Mouse (Mus musculus): ENCODE data around the gene Pctp. TPM values are rescaled to one million over a fixed set of nuclear protein-coding genes. Genes with fewer than 3 reads are reported as not detected.

Gene Pctp
- total RNA-seq, 2 experiments from 2014 or later = 0.68 to 0.77 TPM

- DNase-seq = no peak
These were observed 3.4 kb upstream of the Pctp start for GRCm38 (mm10) chr11:90006111-90006510.

- DNase-seq = no peak
These were observed 692 bp upstream of the Pctp start for GRCm38 (mm10) chr11:90003386-90003785.

GRCm38 (mm10) chr11:90002987-90003348, 274 bp upstream of the Pctp start:
- DNase-seq = no peak

GRCm38 (mm10) chr11:90001396-90002230, 1.1 kb downstream of the Pctp start:
- DNase-seq = no peak

GRCm38 (mm10) chr11:90000666-90001065, 2.0 kb downstream of the Pctp start:
- no peak for DNase-seq

GRCm38 (mm10) chr11:89998996-89999770, 3.5 kb downstream of the Pctp start:
- DNase-seq = no peak

- DNase-seq = no peak
These were observed 5.8 kb downstream of the Pctp start for GRCm38 (mm10) chr11:89996856-89997255.

GRCm38 (mm10) chr11:89996406-89996805, 6.3 kb downstream of the Pctp start:
- DNase-seq = no peak

DNA sequence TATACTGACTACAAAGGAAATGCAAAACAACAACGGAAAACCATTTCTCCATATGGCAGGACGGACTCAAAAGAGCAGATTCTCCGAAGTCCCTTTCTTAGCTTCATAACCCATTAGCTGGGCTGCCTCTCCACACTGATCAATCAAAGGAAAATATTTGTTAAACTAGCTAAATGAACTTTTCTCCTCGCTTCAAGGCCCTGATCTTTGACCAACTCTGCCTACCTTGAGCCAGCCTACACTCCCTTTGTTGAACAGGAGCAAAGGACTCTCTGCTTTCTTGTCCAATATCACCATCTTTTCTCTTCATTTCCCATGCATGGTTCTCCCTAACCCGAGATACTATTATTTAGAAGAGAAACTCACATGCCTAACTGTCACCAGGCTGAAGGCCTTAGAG, 7.1 kb downstream of the Pctp start:
- DNase-seq = no peak

DNA sequence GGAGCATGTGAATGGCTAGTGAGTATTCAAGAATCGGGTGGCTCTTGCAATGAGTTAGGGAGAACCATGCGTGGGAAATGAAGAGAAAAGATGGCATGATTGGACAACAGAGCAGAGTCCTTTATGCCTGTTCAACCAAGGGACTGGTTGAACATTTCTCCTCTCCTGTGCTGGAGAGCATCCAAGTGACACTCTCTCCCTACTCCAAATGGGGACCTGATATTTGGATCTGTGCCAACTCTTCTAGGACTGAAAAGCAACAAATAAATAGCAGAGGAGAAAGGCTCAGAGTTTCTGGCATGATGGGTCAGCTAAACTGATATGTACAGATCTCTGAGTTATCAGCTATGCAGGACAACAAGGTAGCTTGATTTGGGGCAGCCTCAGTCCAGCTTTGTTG, 8.0 kb downstream of the Pctp start:
- no peak for DNase-seq

GRCm38 (mm10) chr11:89991661-89992060, 11.0 kb downstream of the Pctp start:
- DNase-seq = no peak

DNA sequence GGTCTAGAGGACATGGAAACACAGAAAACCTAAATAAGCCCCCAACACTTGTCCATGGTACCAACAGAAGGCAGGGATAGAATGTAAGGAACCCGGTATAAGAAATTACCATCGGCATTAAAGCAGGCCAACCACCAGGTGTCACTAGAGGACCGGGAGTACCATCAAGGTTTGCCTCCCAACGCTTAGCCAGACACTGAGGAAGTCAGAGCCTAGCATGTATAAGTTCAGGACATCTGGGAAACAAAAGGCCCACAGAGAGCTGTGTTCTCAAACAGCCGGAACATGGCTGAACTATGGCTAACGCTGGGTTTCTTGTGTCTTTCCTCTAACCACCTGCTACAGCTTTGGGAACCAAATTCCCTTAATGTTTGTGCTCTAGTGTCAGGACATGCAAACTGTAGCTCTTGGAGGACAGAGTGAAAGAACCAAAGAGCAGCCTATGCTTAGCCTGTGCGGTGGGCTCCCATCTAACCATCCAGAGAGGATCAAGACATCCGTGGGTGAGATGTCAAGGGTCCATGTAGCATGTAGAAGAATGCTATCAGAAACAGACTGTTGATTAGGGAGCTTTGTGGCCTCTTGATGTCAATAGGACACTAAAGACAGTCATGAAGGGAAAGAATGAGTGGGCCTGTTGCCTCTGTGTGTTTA, 13.6 kb downstream of the Pctp start:
- DNase-seq = peak; percentile 59 to 68

DNA sequence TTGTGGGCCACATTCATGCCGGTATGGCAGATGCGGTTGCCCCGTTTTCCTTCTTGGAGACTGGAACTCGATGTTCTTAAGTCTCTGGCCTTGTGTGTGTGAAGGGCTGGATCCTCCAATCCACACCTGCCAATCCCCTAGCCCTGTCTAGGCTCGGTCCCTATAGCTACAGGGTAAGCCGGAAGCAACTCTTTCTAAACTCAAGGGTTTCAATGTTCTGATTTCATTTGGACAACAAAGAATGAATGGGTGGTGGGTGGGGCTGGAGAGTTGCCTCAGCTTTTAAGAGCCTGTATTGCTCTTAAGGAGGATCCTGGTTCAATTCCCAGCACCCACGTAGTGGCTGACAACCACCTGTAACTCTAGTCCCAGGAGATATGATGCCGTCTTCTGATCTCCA, 16.2 kb downstream of the Pctp start:
- DNase-seq = no peak

GRCm38 (mm10) chr11:89985200-89986187, 17.2 kb downstream of the Pctp start:
- DNase-seq = no peak

GRCm38 (mm10) chr11:89984436-89984835, 18.3 kb downstream of the Pctp start:
- DNase-seq = no peak

DNA sequence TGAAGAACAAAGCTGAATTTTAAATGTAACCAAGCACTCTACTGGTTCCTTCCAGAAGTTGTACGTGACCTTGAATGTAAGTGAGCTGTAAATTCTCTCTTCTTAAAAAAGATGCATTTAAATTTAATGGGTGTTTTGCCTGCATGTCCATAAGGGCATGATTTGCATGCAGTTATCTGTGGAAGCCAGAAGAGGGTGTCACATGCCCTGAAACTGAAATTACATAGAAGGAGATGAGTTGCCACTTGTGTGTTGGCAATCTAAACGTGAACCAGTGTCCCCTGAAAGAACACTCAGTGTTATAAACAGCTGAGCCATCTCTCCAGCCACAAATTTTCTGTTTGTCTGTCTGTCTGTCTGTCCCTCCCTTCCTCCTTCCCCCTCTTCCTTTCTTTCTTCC, 19.8 kb downstream of the Pctp start:
- DNase-seq = no peak

DNA sequence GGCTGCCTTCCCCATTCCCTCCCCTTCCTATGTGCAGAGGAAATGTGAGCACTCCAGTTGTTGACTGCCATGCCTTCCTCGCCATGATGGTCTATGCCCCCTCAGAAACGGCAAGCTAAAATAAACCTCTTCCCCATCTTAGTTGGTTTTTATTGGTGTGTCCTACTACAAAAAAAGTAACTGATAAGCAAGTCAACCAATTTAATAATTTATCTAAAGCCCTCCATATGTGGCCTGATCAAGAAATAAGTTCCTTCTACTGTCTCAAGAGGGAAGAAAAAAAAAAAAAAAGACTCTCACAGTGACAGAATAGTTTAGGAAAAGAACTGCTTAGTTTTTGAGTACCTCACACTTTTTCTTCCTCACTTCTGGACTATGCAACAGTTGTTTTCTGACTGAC, 22.6 kb downstream of the Pctp start:
- no peak for DNase-seq

DNA sequence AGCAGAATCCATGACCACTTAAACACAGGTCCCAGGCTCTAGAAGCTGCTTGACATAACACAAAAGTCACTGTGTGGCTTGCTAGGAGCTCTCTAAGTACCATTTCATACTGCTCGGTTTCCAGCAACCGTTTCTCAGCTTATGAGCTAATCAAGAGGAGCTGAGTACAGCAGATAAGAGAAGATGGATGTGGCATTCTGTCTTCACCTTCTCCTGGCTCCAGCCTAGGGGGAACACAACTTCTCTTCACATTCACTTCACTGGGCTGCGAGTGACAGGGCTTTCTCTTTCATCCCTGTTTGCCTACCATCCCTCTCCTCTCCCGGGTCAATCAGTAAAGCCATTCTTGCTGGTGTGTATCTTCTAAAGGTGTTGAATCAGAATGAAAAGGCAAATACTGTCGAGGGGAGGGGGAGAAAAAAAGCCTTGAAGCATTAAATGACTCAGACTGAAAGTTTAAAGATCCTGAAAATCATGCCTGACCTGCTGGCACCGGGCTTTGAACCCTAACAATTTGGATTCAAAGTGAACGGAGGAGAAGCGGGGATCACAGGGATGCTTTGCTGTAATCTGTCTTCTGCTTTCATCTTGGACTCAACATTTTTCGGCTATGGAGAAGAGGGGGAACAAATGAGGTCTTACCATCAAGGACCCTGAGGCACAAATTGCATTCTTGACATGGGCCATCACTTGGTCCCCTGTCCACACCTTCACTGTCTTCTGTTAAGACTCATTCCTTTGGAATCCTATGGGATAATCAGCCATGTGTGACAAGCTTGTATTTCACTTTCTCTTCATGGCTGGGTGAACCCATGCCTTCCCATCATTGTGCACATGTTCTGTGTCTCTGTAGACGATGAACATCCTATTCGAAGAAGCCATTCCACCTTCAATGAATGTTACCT, 23.5 kb downstream of the Pctp start:
- DNase-seq = no peak

GRCm38 (mm10) chr11:89978353-89978831, 24.3 kb downstream of the Pctp start:
- no peak for DNase-seq

DNA sequence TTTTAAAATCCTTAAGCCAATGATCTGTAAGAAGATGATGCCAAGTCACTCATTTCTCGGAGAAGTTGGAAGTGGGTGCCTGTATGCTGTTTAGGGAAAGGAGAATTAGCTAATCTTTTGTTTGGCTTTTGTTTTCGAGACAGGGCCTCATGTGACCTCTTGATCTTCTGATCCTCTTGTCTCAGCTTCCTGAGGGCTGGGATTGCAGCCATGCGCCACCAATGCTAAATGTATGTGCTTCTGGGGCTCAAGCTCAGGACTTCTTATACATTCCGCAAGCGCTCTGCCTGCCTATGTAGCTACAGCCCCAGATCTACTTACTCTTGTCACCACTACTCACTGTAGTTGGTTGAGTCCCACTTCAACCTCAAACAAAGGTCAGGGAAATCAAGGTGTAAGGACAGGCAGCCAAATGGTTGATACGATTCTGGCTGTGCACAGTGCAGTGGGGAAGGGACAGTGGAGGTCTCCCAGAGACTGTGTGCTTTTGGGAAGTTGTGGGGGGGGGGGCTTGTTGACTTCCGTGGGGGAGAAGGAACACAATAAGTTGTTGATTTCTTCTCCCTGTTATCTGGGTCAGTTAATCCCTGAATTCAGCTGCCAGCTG, 24.8 kb downstream of the Pctp start:
- no peak for DNase-seq

All from layer of hippocampus, postnatal 36 days (tissue).